Mouse (Mus musculus): ENCODE results near the gene Gm49322. TPM values are rescaled to one million over a fixed set of nuclear protein-coding genes. Genes with fewer than 3 reads are reported as not detected.

Gm49322 gene
- polyA plus RNA-seq, 1 experiment: 1.1 TPM

- no peak for TF ChIP-seq POLR2A (IDR thresholded peaks at IDR 0.05; ENCODE audit: borderline replicate concordance, low read depth, low read length)
- no peak for TF ChIP-seq CTCF (IDR thresholded peaks at IDR 0.05; ENCODE audit: low read depth, low read length)
- Histone ChIP-seq H3K27ac (ENCODE audit: insufficient read depth, low read depth, low read length) (no peak overlapping the region), H3K4me1 (ENCODE audit: control insufficient read depth, insufficient read depth, low read length) (peaks cover 14% of the 10 kb centered on the region), H3K4me3 (ENCODE audit: insufficient read depth, low read length) (no peak overlapping the region)
Measured at GRCm38 (mm10) chr10:80609269-80609924, 3.6 kb downstream of the Gm49322 start.

DNA sequence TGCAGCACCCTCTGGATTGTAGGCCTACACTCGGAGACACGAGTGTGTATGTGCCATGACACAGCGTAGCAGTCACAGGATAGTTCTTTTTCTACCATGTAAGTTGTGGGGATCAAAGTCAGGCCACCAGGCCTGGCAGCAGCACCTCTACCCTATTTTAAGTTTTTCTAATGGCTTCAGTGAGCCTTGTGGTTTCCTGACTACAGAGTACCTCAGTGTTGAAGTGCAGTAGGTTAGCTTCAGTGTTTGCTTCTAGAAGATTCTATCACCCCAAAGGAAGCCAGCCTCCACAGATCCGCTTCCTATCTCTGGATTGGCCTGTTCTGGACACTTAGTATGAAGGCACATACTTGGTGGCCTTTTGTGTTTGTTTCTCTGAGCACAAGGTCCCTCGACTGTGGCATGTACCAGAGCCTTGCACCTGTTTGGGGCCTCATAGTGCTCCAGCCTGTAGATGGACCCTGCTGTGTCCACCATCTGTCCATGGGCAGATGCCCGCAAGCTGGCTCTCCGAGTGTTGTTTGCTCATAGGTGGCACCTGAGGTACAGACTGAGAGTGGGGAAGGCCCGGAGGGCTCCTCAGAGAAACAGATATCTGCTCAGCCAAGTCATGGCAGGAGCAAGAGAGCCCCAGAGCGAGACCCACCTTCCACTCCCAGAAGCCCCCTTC is 4.4 kb downstream of the Gm49322 start:
- Histone ChIP-seq H3K4me3 (ENCODE audit: insufficient read depth, low read length) (no peak overlapping the region), H3K4me1 (ENCODE audit: control insufficient read depth, insufficient read depth, low read length) (peaks cover 11% of the 10 kb centered on the region), H3K27ac (ENCODE audit: insufficient read depth, low read depth, low read length) (no peak overlapping the region)
- TF ChIP-seq CTCF (IDR thresholded peaks at IDR 0.05; ENCODE audit: low read depth, low read length): no peak
- TF ChIP-seq POLR2A (IDR thresholded peaks at IDR 0.05; ENCODE audit: borderline replicate concordance, low read depth, low read length): no peak

- Histone ChIP-seq H3K4me3 (ENCODE audit: insufficient read depth, low read length) (no peak overlapping the region), H3K27ac (ENCODE audit: insufficient read depth, low read depth, low read length) (no peak overlapping the region), H3K4me1 (ENCODE audit: control insufficient read depth, insufficient read depth, low read length) (peaks cover 11% of the 10 kb centered on the region)
- TF ChIP-seq CTCF (IDR thresholded peaks at IDR 0.05; ENCODE audit: low read depth, low read length) (peak; percentile 97), POLR2A (IDR thresholded peaks at IDR 0.05; ENCODE audit: borderline replicate concordance, low read depth, low read length) (no peak)
Measured at GRCm38 (mm10) chr10:80611024-80611423, 5.2 kb downstream of the Gm49322 start.

DNA sequence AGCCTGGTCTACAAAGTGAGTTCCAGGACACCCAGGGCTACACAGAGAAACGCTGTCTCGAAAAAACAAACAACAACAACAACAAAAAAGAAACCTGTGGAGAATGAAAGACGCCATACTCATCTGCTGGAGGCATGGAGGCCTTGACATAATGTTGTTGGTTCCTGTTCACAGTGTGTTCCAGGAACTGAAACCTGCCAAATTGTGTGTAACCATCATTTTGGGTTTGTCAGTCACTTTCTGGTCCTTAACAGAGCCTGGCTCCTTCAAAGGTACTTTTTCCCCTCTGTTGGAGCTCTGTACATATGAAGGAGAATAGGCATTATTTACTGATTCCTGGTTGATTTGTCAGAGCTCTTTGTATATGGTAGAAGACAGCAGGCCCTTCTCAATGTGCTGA is 6.1 kb downstream of the Gm49322 start:
- Histone ChIP-seq H3K4me1 (ENCODE audit: control insufficient read depth, insufficient read depth, low read length) (peaks cover 11% of the 10 kb centered on the region), H3K27ac (ENCODE audit: insufficient read depth, low read depth, low read length) (no peak overlapping the region), H3K4me3 (ENCODE audit: insufficient read depth, low read length) (no peak overlapping the region)
- TF ChIP-seq POLR2A (IDR thresholded peaks at IDR 0.05; ENCODE audit: borderline replicate concordance, low read depth, low read length) (no peak), CTCF (IDR thresholded peaks at IDR 0.05; ENCODE audit: low read depth, low read length) (no peak)

DNA sequence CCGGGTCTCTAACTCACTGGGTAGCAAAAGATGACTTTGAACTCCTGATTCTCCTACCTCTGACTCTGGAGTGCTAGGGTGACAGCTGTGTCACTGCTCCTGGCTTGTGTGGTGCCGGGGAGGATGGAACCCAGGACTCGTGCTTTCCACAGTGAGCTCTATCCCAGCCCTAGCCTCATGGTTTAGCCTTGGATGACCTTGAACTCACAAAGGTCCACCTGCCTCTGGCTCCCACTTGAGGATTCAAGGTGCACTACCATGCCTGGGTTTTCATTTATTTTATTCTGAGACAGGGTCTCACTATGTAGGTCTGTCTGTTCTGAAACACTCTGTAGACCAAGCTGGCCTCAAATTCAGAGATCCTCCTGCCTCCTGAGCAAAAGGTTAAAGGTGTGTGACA is 8.0 kb downstream of the Gm49322 start:
- no peak overlapping the region for H3K4me3 ChIP-seq (ENCODE audit: insufficient read depth, low read length)
- H3K4me1 ChIP-seq (ENCODE audit: control insufficient read depth, insufficient read depth, low read length): peaks cover 26% of the 10 kb centered on the region
- TF ChIP-seq POLR2A (IDR thresholded peaks at IDR 0.05; ENCODE audit: borderline replicate concordance, low read depth, low read length) (no peak), CTCF (IDR thresholded peaks at IDR 0.05; ENCODE audit: low read depth, low read length) (no peak)
- no peak overlapping the region for H3K27ac ChIP-seq (ENCODE audit: insufficient read depth, low read depth, low read length)

GRCm38 (mm10) chr10:80614351-80614750 is 8.5 kb downstream of the Gm49322 start:
- TF ChIP-seq CTCF (IDR thresholded peaks at IDR 0.05; ENCODE audit: low read depth, low read length) (no peak), POLR2A (IDR thresholded peaks at IDR 0.05; ENCODE audit: borderline replicate concordance, low read depth, low read length) (no peak)
- no peak overlapping the region for H3K4me3 ChIP-seq (ENCODE audit: insufficient read depth, low read length)
- H3K4me1 ChIP-seq (ENCODE audit: control insufficient read depth, insufficient read depth, low read length): peaks cover 26% of the 10 kb centered on the region
- no peak overlapping the region for H3K27ac ChIP-seq (ENCODE audit: insufficient read depth, low read depth, low read length)

DNA sequence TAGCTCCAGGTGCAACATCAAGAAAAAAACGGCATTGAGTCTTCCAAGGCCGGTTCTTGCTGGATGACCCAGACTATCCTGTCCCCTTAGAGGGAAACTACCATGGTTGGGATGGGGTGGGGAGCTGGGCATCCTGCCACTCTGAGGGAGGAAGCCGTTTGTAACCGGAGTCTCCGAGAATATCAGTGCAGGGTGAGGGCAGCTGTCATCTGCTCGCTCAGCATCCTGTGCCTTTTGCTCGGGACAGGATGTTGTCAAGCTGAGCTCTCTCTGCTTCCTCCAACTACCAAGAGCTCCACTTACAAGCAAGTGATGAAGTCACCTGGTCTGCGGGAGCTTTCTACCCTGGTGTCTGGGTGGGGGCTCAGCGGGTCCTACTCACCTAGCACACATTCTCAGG is 12.4 kb downstream of the Gm49322 start:
- H3K4me1 ChIP-seq (ENCODE audit: control insufficient read depth, insufficient read depth, low read length): peaks cover 20% of the 10 kb centered on the region
- no peak overlapping the region for H3K27ac ChIP-seq (ENCODE audit: insufficient read depth, low read depth, low read length)
- no peak overlapping the region for H3K4me3 ChIP-seq (ENCODE audit: insufficient read depth, low read length)
- TF ChIP-seq CTCF (IDR thresholded peaks at IDR 0.05; ENCODE audit: low read depth, low read length): no peak
- TF ChIP-seq POLR2A (IDR thresholded peaks at IDR 0.05; ENCODE audit: borderline replicate concordance, low read depth, low read length): no peak

GRCm38 (mm10) chr10:80619465-80620244 is 13.8 kb downstream of the Gm49322 start:
- Histone ChIP-seq H3K27ac (ENCODE audit: insufficient read depth, low read depth, low read length) (no peak overlapping the region), H3K4me1 (ENCODE audit: control insufficient read depth, insufficient read depth, low read length) (peaks cover 24% of the 10 kb centered on the region), H3K4me3 (ENCODE audit: insufficient read depth, low read length) (no peak overlapping the region)
- TF ChIP-seq POLR2A (IDR thresholded peaks at IDR 0.05; ENCODE audit: borderline replicate concordance, low read depth, low read length): no peak
- TF ChIP-seq CTCF (IDR thresholded peaks at IDR 0.05; ENCODE audit: low read depth, low read length): no peak

DNA sequence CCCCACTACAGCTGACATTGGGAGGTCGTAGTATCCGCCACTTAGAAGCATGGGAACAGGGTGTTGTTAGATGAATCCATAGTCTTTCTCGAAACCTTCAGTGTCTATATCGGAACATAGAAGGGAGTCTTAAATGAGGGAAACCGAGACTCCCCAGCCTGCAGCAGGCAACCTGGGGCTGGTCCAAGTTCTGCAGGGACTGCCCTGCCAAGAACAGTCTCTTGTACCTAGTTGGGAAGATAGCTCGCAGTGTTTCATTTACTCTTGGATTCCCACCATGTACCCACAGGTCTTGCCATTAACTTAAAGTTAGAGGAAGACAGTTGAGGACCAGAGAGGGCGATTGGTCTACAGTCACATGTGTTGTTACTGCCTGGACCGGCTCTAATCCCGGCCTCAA is 14.5 kb downstream of the Gm49322 start:
- Histone ChIP-seq H3K4me3 (ENCODE audit: insufficient read depth, low read length) (no peak overlapping the region), H3K4me1 (ENCODE audit: control insufficient read depth, insufficient read depth, low read length) (peaks cover 24% of the 10 kb centered on the region), H3K27ac (ENCODE audit: insufficient read depth, low read depth, low read length) (no peak overlapping the region)
- TF ChIP-seq CTCF (IDR thresholded peaks at IDR 0.05; ENCODE audit: low read depth, low read length) (no peak), POLR2A (IDR thresholded peaks at IDR 0.05; ENCODE audit: borderline replicate concordance, low read depth, low read length) (no peak)
